Mouse (Mus musculus) naive thymus-derived CD4-positive, alpha-beta T cell, adult 5 months (primary cell): ENCODE measurements around the gene Eef1a2. TPM values are rescaled to one million over a fixed set of nuclear protein-coding genes. Genes with fewer than 3 reads are reported as not detected.

Experiments
- polyA plus RNA-seq: library from polyadenylated mRNA; unstranded; fragments of 100-300 nt; shearing (Covaris generic); gene quantifications from one replicate; pipeline ENCODE4 v1.2.1, GENCODE M21; 2017

The Eef1a2 gene
- polyA plus RNA-seq, result not detected

GRCm38 (mm10) chr2:181156248-181157121 lies at the start of gene Eef1a2:
Eef1a2 (minus strand) TSS chr2:181157014.

GRCm38 (mm10) chr2:181202422-181202821 lies 45.6 kb upstream of the Eef1a2 start, which contains the start of gene Ptk6:
Ptk6 (minus strand) TSS chr2:181202789.

GRCm38 (mm10) chr2:181187121-181188000 lies 30.5 kb upstream of the Eef1a2 start, which contains the start of gene Ppdpf:
Ppdpf (plus strand) TSS chr2:181187247.

GRCm38 (mm10) chr2:181134591-181135445 lies 22.0 kb downstream of the Eef1a2 start, which contains the start of gene Kcnq2:
Kcnq2 (minus strand) TSS chr2:181135300.

Other genes with a start within 250 kb of the Eef1a2 start
- 117 TPM for gene Ythdf1, start 236.1 kb downstream of the Eef1a2 start, polyA plus RNA-seq
- gene Birc7, start 228.0 kb downstream of the Eef1a2 start, polyA plus RNA-seq, result not detected
- not detected for gene Nkain4, start 202.3 kb downstream of the Eef1a2 start, polyA plus RNA-seq
- gene Arfgap1, start 189.8 kb downstream of the Eef1a2 start, polyA plus RNA-seq, result 68.9 TPM
- 1.5 TPM for gene Col20a1, start 170.5 kb downstream of the Eef1a2 start, polyA plus RNA-seq
- gene Chrna4, start 113.5 kb downstream of the Eef1a2 start, polyA plus RNA-seq, result not detected
- gene Kcnq2, start 21.7 kb downstream of the Eef1a2 start, polyA plus RNA-seq, result not detected
- 154 TPM for gene Ppdpf, start 30.2 kb upstream of the Eef1a2 start, polyA plus RNA-seq
- 0.09 TPM for gene Ptk6, start 45.8 kb upstream of the Eef1a2 start, polyA plus RNA-seq
- gene Srms, start 56.2 kb upstream of the Eef1a2 start, polyA plus RNA-seq, result 0.49 TPM
- gene Fndc11, start 63.0 kb upstream of the Eef1a2 start, polyA plus RNA-seq, result not detected
- gene Helz2, start 85.0 kb upstream of the Eef1a2 start, polyA plus RNA-seq, result 18.9 TPM
- gene Gmeb2, start 131.0 kb upstream of the Eef1a2 start, polyA plus RNA-seq, result 35.9 TPM
- not detected for gene Stmn3, start 157.5 kb upstream of the Eef1a2 start, polyA plus RNA-seq
- gene Rtel1, start 162.7 kb upstream of the Eef1a2 start, polyA plus RNA-seq, result 89.7 TPM
- gene Zgpat, start 207.9 kb upstream of the Eef1a2 start, polyA plus RNA-seq, result 109 TPM
- gene Arfrp1, start 208.4 kb upstream of the Eef1a2 start, polyA plus RNA-seq, result 133 TPM
- 242 TPM for gene Lime1, start 223.1 kb upstream of the Eef1a2 start, polyA plus RNA-seq